Mouse (Mus musculus): Measurements from ENCODE around the gene Cadm3.

DNA sequence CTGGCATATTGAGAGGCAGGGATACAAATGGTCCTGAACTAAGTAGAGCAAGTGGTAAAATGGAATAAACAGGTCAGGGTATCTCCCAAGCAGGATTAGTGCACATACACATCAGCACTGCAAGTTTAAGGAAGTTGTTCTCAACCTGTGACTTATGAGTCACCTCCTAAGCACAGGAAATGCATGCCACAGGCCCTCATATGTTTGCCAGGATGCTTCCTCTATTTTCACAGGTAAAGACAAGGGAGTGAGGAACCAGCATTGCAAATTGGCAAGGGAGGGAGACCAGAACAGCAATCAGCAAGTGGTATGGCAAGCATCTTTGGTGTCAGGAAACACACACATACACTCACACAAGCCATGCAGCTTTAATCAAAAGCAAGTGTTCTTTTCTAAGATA is 41.6 kb upstream of the Cadm3 start:
- TF ChIP-seq ZNF384 (IDR thresholded peaks at IDR 0.05; ENCODE audit: low read depth, low read length) (no peak), ZC3H11A (IDR thresholded peaks at IDR 0.05; ENCODE audit: borderline replicate concordance, low read depth, low read length) (no peak), MAFK (IDR thresholded peaks at IDR 0.05; ENCODE audit: insufficient read depth, low read depth, low read length) (no peak)

Measured in ES-E14 (cell line).